Mouse (Mus musculus) spleen, adult 2 months (tissue): ENCODE results near the gene Slc30a4.

Experiments used
- CTCF ChIP-seq: fragments of 200-500 bp; IDR thresholded peaks from 2 replicates; pipeline ENCODE4 v1.5.1; 2011; ENCODE audit warnings: mild to moderate bottlenecking, inconsistent platforms; ENCODE audit not compliant: insufficient read depth, insufficient read length, insufficient replicate concordance; ENCODE audit errors: extremely low read depth
- POLR2A ChIP-seq: fragments of 200-500 bp; IDR thresholded peaks from 2 replicates; pipeline ENCODE4 v1.6.1; 2011; ENCODE audit warnings: low read depth, low read length, inconsistent platforms

GRCm38 (mm10) chr2:122672841-122673240, 29.6 kb downstream of the Slc30a4 start:
- TF ChIP-seq POLR2A (no peak), CTCF (no peak)
